Mouse (Mus musculus): ENCODE measurements around the gene Pum2. TPM values are rescaled to one million over a fixed set of nuclear protein-coding genes. Genes with fewer than 3 reads are reported as not detected.
A peak's percentile ranks its signal among the peaks of the same experiment; 100 is the strongest.

Gene Pum2
- polyA plus RNA-seq (2014; fragmentation: Nextera tagmentation; extraction: Ambion mirVana) = 64.2 and 64.5 TPM in 2 replicates

DNA sequence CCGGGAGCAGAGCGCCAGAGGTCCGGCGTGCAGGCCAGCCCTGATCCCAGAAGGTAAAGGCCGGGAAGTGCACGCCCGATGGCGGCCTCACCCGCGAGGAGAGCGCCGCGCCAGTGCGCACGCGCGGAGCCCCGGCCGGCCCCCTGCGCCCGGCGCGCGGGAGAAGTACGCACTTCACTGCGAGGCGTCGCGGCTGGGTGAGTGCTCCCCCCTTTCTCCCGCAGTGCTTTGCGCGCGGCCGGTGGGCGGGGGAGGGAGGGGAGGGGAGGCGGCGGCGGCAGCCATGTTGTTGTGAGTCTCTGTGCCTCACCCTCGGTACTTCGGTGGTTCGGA lies at the start of gene Pum2:
TSS of gene Pum2 (plus strand) at position 161 of the 333 bp plus-strand sequence.
- H3K4me3 ChIP-seq (ENCODE audit: low read depth, low read length) = peak within 1 kb of the TSS; percentile 92
- DNase-seq = peak; percentile 96
- no peaks in the 10 kb centered on the region for H3K9me3 ChIP-seq (ENCODE audit: low read depth, low read length)
- peak; percentile 95 for ATAC-seq (ENCODE audit: insufficient read depth)
- H3K4me1 ChIP-seq (ENCODE audit: insufficient read depth) = peaks cover 20% of the 10 kb centered on the region
- peak within 1 kb of the TSS; percentile 96 for H3K27ac ChIP-seq (ENCODE audit: low read depth)
- no peaks in the 10 kb centered on the region for H3K36me3 ChIP-seq (ENCODE audit: insufficient read depth)
- TF ChIP-seq CTCF (IDR thresholded peaks at IDR 0.05; ENCODE audit: low read depth) = no peak
- H3K27me3 ChIP-seq (ENCODE audit: insufficient read depth, low read length) = no peaks in the 10 kb centered on the region
- H3K4me2 ChIP-seq = peak within 1 kb of the TSS; percentile 86
- H3K9ac ChIP-seq = peak within 1 kb of the TSS; percentile 100
- 1% methylated on average over 31 of the region's 41 CpGs for WGBS

DNA sequence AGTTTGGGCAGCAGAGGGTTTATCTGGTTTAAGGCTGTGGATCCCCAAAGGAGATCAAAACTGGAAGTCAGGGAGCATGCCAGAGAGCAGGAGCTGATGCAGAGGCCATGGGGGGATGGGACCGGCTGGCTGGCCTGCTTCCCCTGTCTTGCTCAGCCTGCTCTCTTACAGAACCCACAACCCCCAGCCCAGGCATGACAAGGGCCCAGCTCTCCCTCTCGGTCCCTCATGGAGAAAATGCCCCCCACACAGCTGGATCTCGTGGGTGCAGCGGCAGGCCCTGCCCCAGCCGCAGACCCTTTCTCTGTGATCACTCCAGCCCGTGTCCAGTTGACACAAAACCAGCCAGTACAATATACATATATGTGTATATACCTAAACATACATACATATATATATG lies 44.4 kb upstream of the Pum2 start:
- 90% methylated on average over 6 of the region's 6 CpGs for WGBS
- Histone ChIP-seq H3K27ac (ENCODE audit: low read depth) (no peak overlapping the region), H3K4me3 (ENCODE audit: low read depth, low read length) (no peak overlapping the region), H3K4me1 (ENCODE audit: insufficient read depth) (no peaks in the 10 kb centered on the region), H3K9me3 (ENCODE audit: low read depth, low read length) (no peaks in the 10 kb centered on the region), H3K9ac (no peak overlapping the region), H3K36me3 (ENCODE audit: insufficient read depth) (no peaks in the 10 kb centered on the region), H3K4me2 (no peak overlapping the region), H3K27me3 (ENCODE audit: insufficient read depth, low read length) (no peaks in the 10 kb centered on the region)
- DNase-seq (no peak), ATAC-seq (ENCODE audit: insufficient read depth) (no peak)
- TF ChIP-seq CTCF (IDR thresholded peaks at IDR 0.05; ENCODE audit: low read depth) = no peak

DNA sequence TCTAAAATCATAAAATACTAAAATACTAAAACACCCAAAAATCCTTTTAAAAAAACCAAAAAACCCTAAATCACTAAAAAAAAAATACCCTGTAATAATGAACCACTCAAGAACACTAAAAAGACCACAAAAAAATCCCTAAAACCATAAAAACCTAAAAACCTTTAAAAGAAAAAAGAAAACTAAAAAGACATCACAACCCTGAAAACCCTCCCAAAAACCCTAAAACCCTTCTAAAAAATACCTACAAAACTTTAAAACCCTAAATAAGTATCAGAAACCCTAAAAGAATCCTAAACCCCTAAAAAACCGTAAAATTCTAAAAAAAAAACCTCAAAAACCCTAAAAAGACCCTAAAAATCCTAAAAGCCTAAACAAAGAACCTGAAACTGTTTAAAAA lies 42.2 kb upstream of the Pum2 start:
- WGBS = 95% methylated on average over 1 of the region's 1 CpGs
- no peak for ATAC-seq (ENCODE audit: insufficient read depth)
- TF ChIP-seq CTCF (IDR thresholded peaks at IDR 0.05; ENCODE audit: low read depth) = no peak

DNA sequence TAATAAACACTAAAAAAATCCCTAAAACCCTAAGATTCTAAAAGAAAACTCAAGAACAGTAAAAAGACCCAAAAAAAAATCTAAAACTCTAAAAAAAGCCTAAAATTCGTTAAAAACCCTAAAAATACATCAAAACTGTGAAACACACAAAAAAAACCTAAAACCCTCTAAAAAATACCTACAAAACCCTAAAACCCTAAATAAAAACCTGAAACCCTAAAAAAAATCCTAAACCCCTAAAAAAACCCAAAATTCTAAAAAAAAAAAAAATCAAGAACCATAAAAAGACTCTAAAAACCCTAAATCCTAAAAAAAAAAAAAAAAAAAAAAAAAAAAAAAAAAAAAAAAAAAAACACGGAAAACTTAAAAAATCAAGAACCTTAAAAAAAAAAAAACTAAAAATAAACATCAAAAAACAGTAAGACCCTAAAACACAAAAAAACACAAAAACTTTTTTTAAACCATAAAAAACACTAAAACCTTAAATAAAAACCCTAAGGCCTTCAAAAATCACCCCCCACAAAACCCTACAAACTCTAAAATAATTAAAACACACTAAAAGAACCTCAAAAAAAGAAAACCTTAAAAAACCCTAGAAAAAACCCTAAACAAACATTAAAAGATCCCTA lies 41.1 kb upstream of the Pum2 start:
- 83% methylated on average over 2 of the region's 2 CpGs for WGBS
- no peak overlapping the region for H3K4me2 ChIP-seq

More for the DNA sequence above, 42.2 kb upstream of the Pum2 start:
- H3K4me1 ChIP-seq (ENCODE audit: insufficient read depth) = no peaks in the 10 kb centered on the region
- no peak overlapping the region for H3K4me3 ChIP-seq (ENCODE audit: low read depth, low read length)
- H3K36me3 ChIP-seq (ENCODE audit: insufficient read depth) = no peaks in the 10 kb centered on the region
- no peak overlapping the region for H3K4me2 ChIP-seq
- H3K9ac ChIP-seq = no peak overlapping the region
- H3K27me3 ChIP-seq (ENCODE audit: insufficient read depth, low read length) = no peaks in the 10 kb centered on the region
- no peak for DNase-seq
- H3K9me3 ChIP-seq (ENCODE audit: low read depth, low read length) = no peaks in the 10 kb centered on the region
- H3K27ac ChIP-seq (ENCODE audit: low read depth) = no peak overlapping the region

DNA sequence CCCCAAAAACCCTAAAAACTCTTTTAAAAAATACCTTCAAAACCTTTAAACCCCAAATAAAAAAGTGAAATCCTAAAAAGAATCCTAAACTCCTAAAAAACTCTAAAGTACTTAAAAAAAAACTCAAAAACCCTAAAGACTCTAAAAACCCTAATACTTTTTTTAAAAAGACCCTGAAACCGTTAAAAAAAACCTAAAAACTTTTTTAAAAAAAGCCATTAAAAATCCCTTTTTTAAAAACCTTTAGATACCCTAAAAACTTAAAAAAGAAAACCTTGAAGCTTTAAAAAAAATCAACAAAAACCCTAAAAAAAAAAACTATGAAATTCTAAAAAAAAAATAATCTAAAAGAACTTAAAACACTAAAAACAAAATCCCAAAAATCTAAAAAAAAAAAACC lies 39.6 kb upstream of the Pum2 start:
- no peak for ATAC-seq (ENCODE audit: insufficient read depth)
- Histone ChIP-seq H3K36me3 (ENCODE audit: insufficient read depth) (no peaks in the 10 kb centered on the region), H3K27me3 (ENCODE audit: insufficient read depth, low read length) (no peaks in the 10 kb centered on the region), H3K9me3 (ENCODE audit: low read depth, low read length) (no peaks in the 10 kb centered on the region), H3K4me2 (no peak overlapping the region), H3K4me1 (ENCODE audit: insufficient read depth) (no peaks in the 10 kb centered on the region), H3K4me3 (ENCODE audit: low read depth, low read length) (no peak overlapping the region), H3K9ac (no peak overlapping the region), H3K27ac (ENCODE audit: low read depth) (no peak overlapping the region)
- TF ChIP-seq CTCF (IDR thresholded peaks at IDR 0.05; ENCODE audit: low read depth) = no peak
- WGBS = 90% methylated on average over 1 of the region's 1 CpGs
- no peak for DNase-seq

More for the DNA sequence above, 41.1 kb upstream of the Pum2 start:
- Histone ChIP-seq H3K27me3 (ENCODE audit: insufficient read depth, low read length) (no peaks in the 10 kb centered on the region), H3K9ac (no peak overlapping the region), H3K4me1 (ENCODE audit: insufficient read depth) (no peaks in the 10 kb centered on the region), H3K4me3 (ENCODE audit: low read depth, low read length) (no peak overlapping the region), H3K27ac (ENCODE audit: low read depth) (no peak overlapping the region), H3K36me3 (ENCODE audit: insufficient read depth) (no peaks in the 10 kb centered on the region), H3K9me3 (ENCODE audit: low read depth, low read length) (no peaks in the 10 kb centered on the region)
- DNase-seq (no peak), ATAC-seq (ENCODE audit: insufficient read depth) (no peak)
- no peak for TF ChIP-seq CTCF (IDR thresholded peaks at IDR 0.05; ENCODE audit: low read depth)

DNA sequence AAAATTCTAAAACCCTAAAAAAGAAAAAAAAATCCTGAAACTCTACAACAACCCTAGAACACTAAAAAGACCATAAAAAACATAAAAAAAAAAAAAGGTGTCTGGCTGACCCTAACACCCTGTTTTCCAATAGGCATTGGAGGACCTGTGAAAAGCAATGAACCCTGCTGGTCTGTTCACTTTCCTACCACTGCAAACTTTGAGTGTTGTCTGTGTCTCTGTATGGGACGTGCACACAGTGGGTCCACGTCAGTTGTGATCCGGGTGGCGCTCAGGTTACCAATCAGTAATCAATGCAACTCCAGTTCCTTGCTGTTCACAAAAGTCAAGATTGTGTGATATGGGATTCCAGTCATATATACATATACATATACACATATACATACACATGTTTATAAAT lies 38.4 kb upstream of the Pum2 start:
- no peak overlapping the region for H3K4me3 ChIP-seq (ENCODE audit: low read depth, low read length)
- H3K27ac ChIP-seq (ENCODE audit: low read depth) = no peak overlapping the region
- no peaks in the 10 kb centered on the region for H3K9me3 ChIP-seq (ENCODE audit: low read depth, low read length)
- no peak overlapping the region for H3K4me2 ChIP-seq
- no peak for DNase-seq
- no peaks in the 10 kb centered on the region for H3K4me1 ChIP-seq (ENCODE audit: insufficient read depth)
- H3K9ac ChIP-seq = no peak overlapping the region
- WGBS = 94% methylated on average over 4 of the region's 4 CpGs
- no peak for ATAC-seq (ENCODE audit: insufficient read depth)
- H3K27me3 ChIP-seq (ENCODE audit: insufficient read depth, low read length) = no peaks in the 10 kb centered on the region
- no peaks in the 10 kb centered on the region for H3K36me3 ChIP-seq (ENCODE audit: insufficient read depth)
- no peak for TF ChIP-seq CTCF (IDR thresholded peaks at IDR 0.05; ENCODE audit: low read depth)

DNA sequence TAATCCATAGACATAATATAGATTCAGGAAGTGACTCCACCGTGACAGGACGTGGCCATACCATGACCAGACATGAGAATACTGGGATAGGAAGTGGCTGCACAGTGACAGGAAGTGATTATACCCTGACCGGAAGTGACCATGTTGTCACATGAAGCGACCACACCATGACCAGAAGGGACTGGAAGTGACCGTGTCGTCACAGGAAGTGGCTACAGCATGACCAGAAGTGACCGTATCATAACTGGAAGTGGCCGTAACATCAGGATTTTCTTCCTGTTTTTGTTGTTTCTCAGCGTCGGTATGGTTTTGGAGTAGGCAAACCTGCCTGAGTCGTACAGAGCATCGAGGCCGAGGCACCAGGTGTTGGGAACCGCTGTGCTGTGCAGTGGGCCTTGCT lies 37.0 kb upstream of the Pum2 start:
- H3K9me3 ChIP-seq (ENCODE audit: low read depth, low read length) = no peaks in the 10 kb centered on the region
- ATAC-seq (ENCODE audit: insufficient read depth) (no peak), DNase-seq (no peak)
- H3K4me3 ChIP-seq (ENCODE audit: low read depth, low read length) = no peak overlapping the region
- H3K4me1 ChIP-seq (ENCODE audit: insufficient read depth) = no peaks in the 10 kb centered on the region
- H3K4me2 ChIP-seq = no peak overlapping the region
- H3K9ac ChIP-seq = no peak overlapping the region
- no peak overlapping the region for H3K27ac ChIP-seq (ENCODE audit: low read depth)
- 86% methylated on average over 14 of the region's 14 CpGs for WGBS
- H3K36me3 ChIP-seq (ENCODE audit: insufficient read depth) = no peaks in the 10 kb centered on the region
- TF ChIP-seq CTCF (IDR thresholded peaks at IDR 0.05; ENCODE audit: low read depth) = no peak
- H3K27me3 ChIP-seq (ENCODE audit: insufficient read depth, low read length) = no peaks in the 10 kb centered on the region

All from lung, embryonic 14.5 days (tissue).